Mouse (Mus musculus): ENCODE results near the gene Vps26b. TPM values are rescaled to one million over a fixed set of nuclear protein-coding genes. Genes with fewer than 3 reads are reported as not detected.

Gene Vps26b
- polyA plus RNA-seq (2015; fragmentation: Nextera tagmentation; extraction: Ambion mirVana), result 32.9 TPM in 2 replicates

DNA sequence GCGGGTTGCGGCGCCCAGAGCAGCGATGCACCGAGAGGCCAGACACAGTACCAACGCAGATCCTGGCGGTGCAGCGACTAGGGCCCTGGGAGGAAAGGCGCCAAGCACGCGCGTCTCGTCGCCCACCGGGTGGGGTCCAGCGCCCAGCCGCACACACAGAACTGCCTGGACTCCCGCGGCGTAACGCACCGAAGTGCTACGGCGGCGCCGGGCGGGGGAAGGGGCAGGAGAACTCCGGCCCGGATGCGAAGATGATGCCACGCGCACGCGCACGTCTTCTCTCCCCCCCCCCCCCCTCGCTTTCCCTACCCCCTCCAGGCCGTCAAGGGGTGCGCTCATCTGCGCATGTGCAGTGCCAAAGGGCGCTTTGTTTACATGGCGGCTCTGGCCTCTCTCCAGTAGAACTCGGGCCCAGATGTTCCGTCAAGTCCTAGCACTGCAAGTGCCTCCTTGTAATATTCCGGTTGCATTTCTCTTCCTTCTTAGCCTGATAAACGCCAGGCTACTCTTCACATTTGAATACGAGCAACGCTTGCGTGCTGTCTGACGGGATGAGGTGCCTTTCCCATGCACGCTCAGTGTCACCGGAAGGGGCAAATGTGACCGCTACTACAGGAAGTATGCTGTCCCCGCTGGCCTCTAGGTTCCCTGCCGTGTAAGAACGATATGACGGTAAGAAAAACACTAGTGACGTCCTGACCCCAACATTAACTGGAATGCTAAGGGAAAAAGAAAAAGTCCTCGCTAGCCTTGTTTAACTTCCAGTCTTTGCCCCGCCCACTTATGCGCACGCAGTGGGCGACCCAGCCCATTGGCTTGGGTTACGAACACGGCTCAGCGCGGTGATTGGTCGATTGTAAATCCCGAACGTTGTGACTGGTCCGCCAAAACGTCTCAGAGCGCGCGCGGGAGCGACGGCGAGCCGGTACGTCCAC lies at the start of gene Vps26b, which contains the start of gene Ncapd3:
TSS of gene Vps26b (minus strand) at position 238 of the 935 bp plus-strand sequence.
TSS of gene Ncapd3 (plus strand) at position 348 of the 935 bp plus-strand sequence.
- H3K27me3 ChIP-seq (replicated peaks), result no peaks in the 10 kb centered on the region
- peak within 1 kb of the TSS; percentile 99 for H3K4me3 ChIP-seq (replicated peaks)
- H3K9ac ChIP-seq, result peak within 1 kb of the TSS; percentile 93
- H3K4me1 ChIP-seq, result peaks cover 20% of the 10 kb centered on the region
- peak within 1 kb of the TSS; percentile 84 for H3K4me2 ChIP-seq
- no peaks in the 10 kb centered on the region for H3K9me3 ChIP-seq
- peak; percentile 94 for ATAC-seq (ENCODE audit: insufficient read depth, low FRiP score, low read depth)
- H3K36me3 ChIP-seq, result no peaks in the 10 kb centered on the region
- under 1% methylated on average over 70 of the region's 80 CpGs for WGBS
- H3K27ac ChIP-seq, result peak within 1 kb of the TSS; percentile 95

DNA sequence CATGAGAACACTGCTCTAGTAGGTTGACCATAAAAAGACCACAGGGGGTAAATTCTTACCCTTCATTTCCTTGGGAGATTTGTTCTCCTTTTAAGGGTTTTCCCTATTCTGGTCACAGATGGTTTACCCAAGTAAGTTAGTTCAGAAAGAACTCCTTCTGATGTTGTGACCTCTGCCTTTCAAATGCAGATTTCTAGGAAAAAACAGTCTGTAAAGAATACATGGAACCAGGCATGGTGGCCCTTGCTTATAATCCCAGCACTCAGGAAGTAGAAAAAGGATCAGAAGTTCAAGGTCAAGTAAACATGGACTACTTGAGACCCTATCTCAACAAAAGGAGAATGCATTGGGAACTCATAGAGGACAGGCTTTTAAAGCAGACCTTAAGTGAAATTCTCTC lies 45.9 kb upstream of the Vps26b start:
- ATAC-seq (ENCODE audit: insufficient read depth, low FRiP score, low read depth), result no peak
- H3K4me3 ChIP-seq (replicated peaks), result no peak overlapping the region
- H3K9ac ChIP-seq, result no peak overlapping the region
- H3K27me3 ChIP-seq (replicated peaks), result no peaks in the 10 kb centered on the region
- no peak overlapping the region for H3K27ac ChIP-seq
- no peaks in the 10 kb centered on the region for H3K9me3 ChIP-seq
- no peaks in the 10 kb centered on the region for H3K4me1 ChIP-seq
- H3K4me2 ChIP-seq, result no peak overlapping the region
- peaks cover 24% of the 10 kb centered on the region for H3K36me3 ChIP-seq

DNA sequence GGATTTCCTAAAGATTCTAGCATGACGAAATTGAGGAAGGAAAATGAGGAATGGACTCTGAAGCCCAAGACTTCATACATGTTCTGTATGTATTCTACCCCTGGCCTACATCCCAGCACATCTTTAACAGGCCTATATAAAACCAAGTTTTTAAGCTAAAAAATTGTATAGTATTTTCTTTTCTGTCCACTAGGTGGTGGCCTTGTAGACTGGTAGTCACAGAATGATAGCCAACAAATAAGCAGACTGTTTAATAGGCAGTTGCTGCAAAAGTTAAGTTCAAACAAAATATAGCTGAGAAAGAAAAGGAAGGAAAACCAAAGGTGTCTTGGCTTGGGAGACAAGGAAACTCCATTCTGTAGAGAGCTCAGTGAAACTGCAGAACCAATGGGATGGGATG lies 44.8 kb upstream of the Vps26b start:
- Histone ChIP-seq H3K36me3 (peaks cover 32% of the 10 kb centered on the region), H3K27me3 (replicated peaks) (no peaks in the 10 kb centered on the region), H3K4me3 (replicated peaks) (no peak overlapping the region), H3K4me1 (no peaks in the 10 kb centered on the region), H3K9ac (no peak overlapping the region), H3K9me3 (no peaks in the 10 kb centered on the region), H3K27ac (no peak overlapping the region), H3K4me2 (no peak overlapping the region)
- 76% methylated on average over 1 of the region's 1 CpGs for WGBS
- no peak for ATAC-seq (ENCODE audit: insufficient read depth, low FRiP score, low read depth)

DNA sequence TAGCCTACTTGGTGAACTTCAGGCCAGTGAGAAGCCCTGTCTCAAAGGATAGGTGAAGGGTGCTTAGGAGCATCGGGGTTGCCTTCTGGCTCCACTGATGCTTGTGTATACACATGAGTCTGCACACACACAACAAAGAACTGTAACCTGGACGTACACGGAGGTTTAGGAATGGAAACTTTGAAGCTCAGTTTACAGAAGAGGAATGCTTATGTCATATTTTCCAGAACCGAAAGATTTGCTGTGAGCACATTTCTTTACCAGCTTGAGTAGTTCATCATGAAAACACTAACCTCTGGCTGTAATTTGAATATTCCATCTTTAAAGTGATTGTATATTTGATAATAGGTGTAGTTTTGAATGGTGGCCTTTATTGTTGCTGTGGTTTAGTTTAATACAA lies 41.0 kb upstream of the Vps26b start:
- 81% methylated on average over 4 of the region's 4 CpGs for WGBS
- Histone ChIP-seq H3K27me3 (replicated peaks) (no peaks in the 10 kb centered on the region), H3K4me3 (replicated peaks) (no peak overlapping the region), H3K9me3 (no peaks in the 10 kb centered on the region), H3K4me1 (no peaks in the 10 kb centered on the region), H3K27ac (no peak overlapping the region), H3K4me2 (no peak overlapping the region), H3K36me3 (peaks cover 40% of the 10 kb centered on the region), H3K9ac (no peak overlapping the region)
- ATAC-seq (ENCODE audit: insufficient read depth, low FRiP score, low read depth), result no peak

DNA sequence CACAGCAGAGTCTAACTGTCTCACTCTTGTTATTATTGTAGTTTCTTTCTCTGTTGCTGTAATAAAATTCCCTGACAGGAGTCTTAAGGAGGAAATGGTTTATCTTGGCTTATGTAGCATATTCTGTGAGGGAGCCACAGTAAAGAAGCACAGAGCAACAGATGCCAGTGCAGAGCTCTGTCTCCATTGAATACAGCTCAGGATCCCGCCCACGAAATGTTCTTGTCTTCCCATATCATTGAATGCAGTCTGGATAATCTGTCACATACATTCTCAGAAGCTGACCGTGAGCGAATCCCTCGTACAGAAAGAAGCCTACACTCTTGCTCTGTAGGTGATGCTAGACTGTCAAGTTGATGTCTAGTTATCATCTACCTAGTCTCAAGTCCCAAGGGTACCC lies 28.5 kb upstream of the Vps26b start:
- Histone ChIP-seq H3K9me3 (no peaks in the 10 kb centered on the region), H3K36me3 (peaks cover 23% of the 10 kb centered on the region), H3K9ac (no peak overlapping the region), H3K27me3 (replicated peaks) (no peaks in the 10 kb centered on the region), H3K4me1 (no peaks in the 10 kb centered on the region), H3K4me3 (replicated peaks) (no peak overlapping the region), H3K4me2 (no peak overlapping the region), H3K27ac (no peak overlapping the region)
- 96% methylated on average over 5 of the region's 5 CpGs for WGBS
- ATAC-seq (ENCODE audit: insufficient read depth, low FRiP score, low read depth), result no peak

DNA sequence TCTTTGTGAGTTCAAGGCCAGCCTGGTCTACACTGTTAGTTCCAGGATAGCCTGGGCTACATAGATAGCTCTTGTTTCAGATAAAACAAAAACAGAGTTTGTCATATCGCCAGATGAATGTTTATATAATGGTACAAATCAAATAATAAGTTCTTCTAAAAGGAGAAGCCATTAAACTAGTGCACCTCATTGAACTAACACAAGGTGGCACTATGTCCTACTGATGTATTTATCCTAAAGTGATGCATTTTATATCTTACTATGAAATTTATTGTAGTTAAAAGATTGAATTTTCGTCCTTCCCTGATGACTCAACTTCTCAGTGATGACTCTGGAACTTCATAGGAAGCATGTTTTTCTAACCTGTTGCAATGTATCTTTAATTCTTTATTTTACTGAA lies 19.6 kb upstream of the Vps26b start:
- WGBS, result 83% methylated on average over 2 of the region's 2 CpGs

DNA sequence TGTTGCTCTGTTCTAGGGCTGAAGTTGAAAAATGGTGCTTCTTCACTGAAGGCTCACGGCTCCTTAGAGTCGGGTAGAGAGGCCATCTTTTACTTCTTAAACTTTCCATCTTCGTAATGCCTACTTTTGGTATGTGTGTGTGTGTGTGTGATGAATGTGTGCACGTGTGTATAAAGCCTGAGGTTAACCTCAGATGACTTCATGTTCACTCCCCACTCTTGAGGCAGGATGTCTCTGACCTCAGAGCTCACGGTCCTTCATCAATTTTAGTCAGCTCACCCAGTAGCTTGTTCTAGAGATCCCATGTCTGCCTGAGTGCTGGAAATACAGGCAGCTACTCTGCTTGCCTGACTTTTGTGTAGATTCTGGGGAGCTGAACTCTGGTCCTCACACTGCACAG lies 14.0 kb upstream of the Vps26b start:
- Histone ChIP-seq H3K36me3 (peaks cover 34% of the 10 kb centered on the region), H3K4me1 (no peaks in the 10 kb centered on the region)

More for the DNA sequence above, 19.6 kb upstream of the Vps26b start:
- no peak overlapping the region for H3K4me3 ChIP-seq (replicated peaks)
- H3K27ac ChIP-seq, result no peak overlapping the region
- H3K9me3 ChIP-seq, result no peaks in the 10 kb centered on the region
- H3K27me3 ChIP-seq (replicated peaks), result no peaks in the 10 kb centered on the region
- no peak overlapping the region for H3K4me2 ChIP-seq
- no peak overlapping the region for H3K9ac ChIP-seq
- no peak for ATAC-seq (ENCODE audit: insufficient read depth, low FRiP score, low read depth)
- H3K36me3 ChIP-seq, result peaks cover 19% of the 10 kb centered on the region
- no peaks in the 10 kb centered on the region for H3K4me1 ChIP-seq

DNA sequence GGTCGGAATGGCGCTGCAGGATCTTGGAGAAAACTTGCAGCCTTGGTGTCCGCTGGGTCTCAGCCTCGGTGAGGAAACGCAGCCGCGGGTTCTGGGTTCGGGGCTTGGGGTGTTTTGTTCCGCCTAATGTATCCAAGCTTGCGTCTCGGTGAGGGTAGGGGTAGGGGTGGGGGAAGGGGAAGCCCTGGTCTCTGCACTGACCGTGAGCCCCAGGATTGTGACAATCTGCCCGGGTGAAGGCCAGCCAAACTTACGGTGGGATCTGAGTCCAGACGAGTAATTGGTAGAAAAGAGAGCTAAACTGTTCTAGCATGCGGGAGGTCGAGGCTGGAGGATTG lies 867 bp upstream of the Vps26b start:
- Histone ChIP-seq H3K4me3 (replicated peaks) (peak overlapping the region; percentile 99), H3K36me3 (no peaks in the 10 kb centered on the region), H3K4me1 (peaks cover 20% of the 10 kb centered on the region), H3K27ac (peak overlapping the region; percentile 95; the same call in 1 of the 2 replicates), H3K9ac (peak overlapping the region; percentile 50; the same call in 1 of the 2 replicates), H3K9me3 (no peaks in the 10 kb centered on the region), H3K27me3 (replicated peaks) (no peaks in the 10 kb centered on the region), H3K4me2 (peak overlapping the region; percentile 72)
- under 1% methylated on average over 17 of the region's 17 CpGs for WGBS
- ATAC-seq (ENCODE audit: insufficient read depth, low FRiP score, low read depth), result peak; percentile 19

More for the DNA sequence above, 14.0 kb upstream of the Vps26b start:
- 81% methylated on average over 5 of the region's 5 CpGs for WGBS
- Histone ChIP-seq H3K27ac (no peak overlapping the region), H3K4me3 (replicated peaks) (no peak overlapping the region), H3K9me3 (no peaks in the 10 kb centered on the region), H3K27me3 (replicated peaks) (no peaks in the 10 kb centered on the region), H3K9ac (no peak overlapping the region), H3K4me2 (no peak overlapping the region)
- ATAC-seq (ENCODE audit: insufficient read depth, low FRiP score, low read depth), result no peak

DNA sequence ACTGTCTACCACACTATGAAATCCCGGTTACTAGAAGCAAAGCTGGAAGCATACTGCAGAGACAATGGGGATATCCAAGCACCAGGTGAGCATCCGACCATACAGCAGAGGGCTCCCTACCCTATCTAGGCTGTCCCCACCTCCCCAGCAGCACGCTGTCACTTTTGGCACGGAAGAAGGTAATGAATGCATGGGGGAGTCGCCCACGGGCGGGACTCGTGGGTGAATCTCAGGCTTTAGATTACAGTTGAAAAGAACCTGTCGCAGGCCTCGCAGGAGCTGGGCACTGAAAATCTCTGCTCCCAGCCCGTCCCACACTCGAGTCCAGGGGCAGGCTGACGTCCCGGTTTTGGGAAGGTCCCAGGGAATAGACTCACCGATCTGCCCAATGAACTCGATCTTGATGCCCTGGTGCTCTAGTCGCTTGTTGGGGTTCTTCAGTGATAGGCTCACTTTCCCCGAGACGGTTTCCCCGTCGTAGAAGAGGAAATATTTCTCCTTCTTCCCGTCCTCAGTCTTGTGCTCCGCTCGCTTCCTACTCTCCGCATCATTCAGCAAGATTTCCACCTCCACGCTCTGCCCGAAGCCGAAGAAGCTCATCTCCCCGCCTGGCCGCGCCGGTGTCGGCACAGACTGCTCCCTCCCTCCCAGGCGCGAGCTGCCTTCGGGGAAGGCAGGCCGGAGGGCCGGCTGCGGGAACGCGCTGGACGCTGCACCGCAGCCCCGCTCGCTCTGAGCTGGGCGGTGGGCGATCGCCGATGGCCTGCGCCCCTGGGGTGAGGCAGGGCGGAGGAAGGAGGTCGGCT lies 640 bp downstream of the Vps26b start:
- no peak; the same call in 1 of the 2 replicates for ATAC-seq (ENCODE audit: insufficient read depth, low FRiP score, low read depth)
- H3K36me3 ChIP-seq, result no peaks in the 10 kb centered on the region
- WGBS, result under 1% methylated on average over 50 of the region's 52 CpGs

DNA sequence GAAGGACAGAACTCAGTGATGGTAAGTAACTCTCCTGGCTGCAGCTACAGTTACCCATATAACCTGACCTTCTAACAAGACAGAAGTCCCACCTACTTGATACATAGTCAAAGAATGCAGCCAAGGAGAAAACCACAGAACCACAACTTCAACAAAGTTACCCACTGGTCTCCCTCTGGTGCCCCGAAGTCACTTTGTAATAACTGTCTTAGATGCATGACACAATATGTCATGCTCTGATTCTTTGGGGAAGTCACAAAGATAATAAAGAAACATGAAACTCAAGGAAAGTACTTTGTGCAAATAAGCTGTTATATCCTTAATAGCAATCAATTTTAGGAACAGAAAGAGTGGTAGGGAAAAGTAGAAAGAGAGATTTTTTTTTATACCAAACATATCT lies 3.2 kb downstream of the Vps26b start:
- Histone ChIP-seq H3K36me3 (no peaks in the 10 kb centered on the region), H3K9ac (no peak overlapping the region), H3K4me3 (replicated peaks) (no peak overlapping the region), H3K27ac (no peak overlapping the region), H3K27me3 (replicated peaks) (no peaks in the 10 kb centered on the region), H3K4me2 (no peak overlapping the region), H3K9me3 (no peaks in the 10 kb centered on the region), H3K4me1 (peaks cover 19% of the 10 kb centered on the region)
- no peak for ATAC-seq (ENCODE audit: insufficient read depth, low FRiP score, low read depth)
- whole genome bisulfite sequencing, result 62% methylated on average over 1 of the region's 1 CpGs

More for the DNA sequence above, 640 bp downstream of the Vps26b start:
- H3K4me2 ChIP-seq, result peak overlapping the region; percentile 84
- H3K4me3 ChIP-seq (replicated peaks), result peak overlapping the region; percentile 99
- H3K9ac ChIP-seq, result peak overlapping the region; percentile 93
- H3K27me3 ChIP-seq (replicated peaks), result no peaks in the 10 kb centered on the region
- H3K9me3 ChIP-seq, result no peaks in the 10 kb centered on the region
- H3K27ac ChIP-seq, result peak overlapping the region; percentile 95
- H3K4me1 ChIP-seq, result peaks cover 20% of the 10 kb centered on the region

DNA sequence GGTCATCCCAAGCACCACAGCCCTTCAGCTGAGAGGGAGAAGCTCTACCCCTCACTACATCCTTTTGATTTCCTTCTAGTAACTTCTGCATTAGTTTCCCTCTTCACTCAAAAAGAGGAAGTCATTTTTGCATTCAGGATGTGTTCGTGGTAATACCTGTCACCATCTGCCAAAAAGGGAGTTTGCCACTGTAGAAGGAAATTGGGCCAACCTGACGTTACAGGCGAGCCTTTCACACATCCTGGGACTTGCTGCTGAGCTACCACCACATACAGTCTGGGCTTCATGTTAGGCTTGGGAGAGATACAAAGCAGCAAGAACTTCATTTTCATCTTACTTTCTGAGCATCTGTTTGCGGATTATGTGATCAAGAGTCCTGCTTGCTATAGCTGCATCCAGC lies 6.2 kb downstream of the Vps26b start:
- no peak overlapping the region for H3K4me3 ChIP-seq (replicated peaks)
- ATAC-seq (ENCODE audit: insufficient read depth, low FRiP score, low read depth), result no peak
- H3K4me2 ChIP-seq, result no peak overlapping the region
- H3K9me3 ChIP-seq, result no peaks in the 10 kb centered on the region
- no peak overlapping the region for H3K9ac ChIP-seq
- 77% methylated on average over 4 of the region's 4 CpGs for WGBS
- H3K4me1 ChIP-seq, result peaks cover 15% of the 10 kb centered on the region; the same call in 1 of the 2 replicates
- H3K36me3 ChIP-seq, result peaks cover 5% of the 10 kb centered on the region; the same call in 1 of the 2 replicates
- H3K27ac ChIP-seq, result no peak overlapping the region
- H3K27me3 ChIP-seq (replicated peaks), result no peaks in the 10 kb centered on the region

DNA sequence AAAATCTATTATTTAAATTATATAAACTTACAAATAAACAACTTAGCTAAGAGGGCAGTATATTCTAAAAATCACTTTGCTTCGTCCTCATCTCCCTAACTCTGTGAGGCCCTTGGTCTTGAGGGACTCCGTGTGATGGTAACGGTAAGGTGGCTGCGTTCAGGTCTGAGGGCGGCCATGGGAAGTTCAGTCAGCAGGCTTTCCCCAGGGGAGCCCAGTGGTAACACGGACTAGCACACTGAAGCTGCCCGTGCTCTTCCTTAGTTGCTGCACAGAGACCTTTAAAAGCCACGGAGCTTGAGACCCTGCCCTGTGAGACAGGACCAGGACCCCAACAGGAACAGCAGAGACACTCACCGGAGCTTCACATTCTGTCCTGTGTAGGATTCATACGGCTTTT lies 10.9 kb downstream of the Vps26b start:
- H3K4me3 ChIP-seq (replicated peaks), result no peak overlapping the region
- H3K36me3 ChIP-seq, result peaks cover 24% of the 10 kb centered on the region
- H3K9me3 ChIP-seq, result no peaks in the 10 kb centered on the region
- WGBS, result 94% methylated on average over 10 of the region's 10 CpGs
- no peak for ATAC-seq (ENCODE audit: insufficient read depth, low FRiP score, low read depth)
- H3K4me2 ChIP-seq, result no peak overlapping the region
- H3K27me3 ChIP-seq (replicated peaks), result no peaks in the 10 kb centered on the region
- no peak overlapping the region for H3K9ac ChIP-seq
- H3K27ac ChIP-seq, result no peak overlapping the region
- H3K4me1 ChIP-seq, result peaks cover 3% of the 10 kb centered on the region; the same call in 1 of the 2 replicates

Data from stomach, embryonic 15.5 days (tissue).